Mouse (Mus musculus) MEL (cell line): ENCODE measurements around the gene Enpp6. TPM values are rescaled to one million over a fixed set of nuclear protein-coding genes. Genes with fewer than 3 reads are reported as not detected.

ENCODE experiments used
- DNase-seq: peaks from one replicate; pipeline ENCODE4 v3.0.0; 2011; ENCODE audit warnings: low read depth, low spot score
- H3K27ac ChIP-seq: 2 replicates; pipeline ENCODE4 v1.5.1; 2012; ENCODE audit warnings: low read depth, mild to moderate bottlenecking, control low read depth, low read length, moderate library complexity; ENCODE audit not compliant: control insufficient read depth
- H3K27me3 ChIP-seq, 2 experiments: fragments of 150-350 bp in 1 of 2; sonication (generic) in 1 of 2; 2 replicates each; pipeline ENCODE4 v1.6.1; 2012; ENCODE audit warnings: low read length in 2 of 2, mild to moderate bottlenecking in 2 of 2, improper control_type of control experiment in 1 of 2, moderate library complexity in 1 of 2; ENCODE audit not compliant: insufficient read depth in 2 of 2, control insufficient read depth in 1 of 2
- H3K36me3 ChIP-seq, 2 experiments: 2 replicates each; pipeline ENCODE4 v1.6.1; 2012 to 2014; ENCODE audit warnings: low read length in 2 of 2, improper control_type of control experiment in 1 of 2, inconsistent platforms in 1 of 2, mild to moderate bottlenecking in 1 of 2; ENCODE audit not compliant: insufficient read depth in 2 of 2, control insufficient read depth in 1 of 2
- H3K4me1 ChIP-seq, 2 experiments: fragments of 150-350 bp in 1 of 2; sonication (generic) in 1 of 2; 2 replicates each; pipeline ENCODE4 v1.6.1; 2012; ENCODE audit warnings: low read length in 2 of 2, improper control_type of control experiment in 1 of 2, mild to moderate bottlenecking in 1 of 2; ENCODE audit not compliant: insufficient read depth in 2 of 2, control insufficient read depth in 1 of 2
- H3K4me3 ChIP-seq, 2 experiments: fragments of 150-350 bp in 1 of 2; sonication (generic) in 1 of 2; 2 replicates each; pipeline ENCODE4 v1.5.1; 2012; ENCODE audit warnings: low read depth in 2 of 2, low read length in 2 of 2, mild to moderate bottlenecking in 2 of 2, moderate library complexity in 2 of 2, control low read depth in 1 of 2, improper control_type of control experiment in 1 of 2; ENCODE audit not compliant: control insufficient read depth in 1 of 2, insufficient read depth in 1 of 2
- H3K79me2 ChIP-seq: 2 replicates; pipeline ENCODE4 v1.6.1; 2012; ENCODE audit warnings: mild to moderate bottlenecking, low read length, moderate library complexity; ENCODE audit not compliant: control insufficient read depth, poor library complexity, insufficient read depth
- H3K9ac ChIP-seq: 2 replicates; pipeline ENCODE4 v1.6.1; 2012; ENCODE audit warnings: low read depth, mild to moderate bottlenecking, control low read depth, low read length, moderate library complexity; ENCODE audit not compliant: control insufficient read depth, poor library complexity, severe bottlenecking
- H3K9me3 ChIP-seq: fragments of 150-350 bp; sonication (generic); replicated peaks from 2 replicates; pipeline ENCODE4 v1.6.1; 2012; ENCODE audit warnings: mild to moderate bottlenecking, low read length, improper control_type of control experiment, moderate library complexity; ENCODE audit not compliant: insufficient read depth
- ZNF384 ChIP-seq: IDR thresholded peaks from 2 replicates; pipeline ENCODE4 v1.6.1; 2012; ENCODE audit warnings: low read depth, mild to moderate bottlenecking, inconsistent platforms, low read length, improper control_type of control experiment
- polyA plus RNA-seq, 2 experiments: library from polyadenylated mRNA; stranded (reverse) in 1 of 2; unstranded in 1 of 2; fragments of >175 nt in 1 of 2; fragments of >200 nt in 1 of 2; gene quantifications; 2 replicates each; pipeline versions ENCODE4 v1.2.1 to v1.2.4; 2012; ENCODE audit warnings: low replicate concordance in 2 of 2, low read depth in 1 of 2; ENCODE audit not compliant: insufficient read length in 2 of 2, insufficient read depth in 1 of 2, missing spikeins in 1 of 2
- total RNA-seq: library from RNA; depleted of rRNA; stranded (reverse); fragments of 300-350 nt; gene quantifications from 2 replicates; pipeline ENCODE4 v1.2.3, GENCODE M21; 2012; rRNA removed

The Enpp6 gene
- total and polyA plus RNA-seq, 3 experiments: not detected

DNA sequence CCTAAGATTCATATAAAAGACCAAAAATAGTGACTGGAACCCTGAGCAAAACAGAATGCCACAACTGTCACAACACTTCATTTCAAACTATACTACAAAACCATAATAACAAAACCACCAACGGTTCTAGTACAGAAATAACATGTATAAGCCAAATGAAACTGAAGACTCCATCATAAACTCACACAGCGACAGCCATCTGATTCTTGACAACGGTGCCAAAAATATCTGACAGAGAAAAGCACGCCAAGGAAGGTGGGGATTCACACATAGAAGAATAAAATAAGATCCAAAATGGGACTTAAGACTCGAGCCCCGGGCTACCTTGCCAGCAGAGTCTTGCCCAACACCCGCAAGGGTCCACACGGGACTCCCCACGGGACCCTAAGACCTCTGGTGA is 158.6 kb downstream of the Enpp6 start:
- no peak for DNase-seq
- Histone ChIP-seq H3K9ac (no peak overlapping the region), H3K27ac (no peak overlapping the region), H3K4me1 (no peaks in the 10 kb centered on the region), H3K36me3 (no peaks in the 10 kb centered on the region), H3K9me3 (no peaks in the 10 kb centered on the region), H3K27me3 (no peaks in the 10 kb centered on the region), H3K79me2 (no peaks in the 10 kb centered on the region), H3K4me3 (no peak overlapping the region)
- TF ChIP-seq ZNF384: no peak

Other genes with a start within 250 kb of the Enpp6 start
- 4.9 and 5.1 TPM in 2 replicates for gene Irf2, start 247.2 kb upstream of the Enpp6 start, total RNA-seq
- 10 to 100 TPM in 1 of 2 experiments, not detected in 1; 19.4 TPM for gene Irf2, start 247.2 kb upstream of the Enpp6 start, polyA plus RNA-seq